Mouse (Mus musculus) olfactory bulb, adult 2 months (tissue): ENCODE measurements at regions not wholly inside any gene's neighbourhood (a gene's known extent, or its start where the extent isn't known, plus 50 kb on each side); places are given as distances from the start of the nearest gene placed in this dataset.

Experiments
- H3K27ac ChIP-seq: fragments of 200-500 bp; 2 replicates; pipeline ENCODE4 v1.5.1; 2012; ENCODE audit warnings: low read depth, low read length; ENCODE audit not compliant: insufficient read depth
- H3K4me1 ChIP-seq: fragments of 200-500 bp; 2 replicates; pipeline ENCODE4 v1.6.1; 2012; ENCODE audit warnings: low read length; ENCODE audit not compliant: control insufficient read depth, insufficient read depth
- H3K4me3 ChIP-seq: fragments of 200-500 bp; 2 replicates; pipeline ENCODE4 v1.5.1; 2012; ENCODE audit warnings: mild to moderate bottlenecking, low read depth, low read length, moderate library complexity; ENCODE audit not compliant: insufficient read depth
- CTCF ChIP-seq: fragments of 200-500 bp; IDR thresholded peaks from 2 replicates; pipeline ENCODE4 v1.5.1; 2012; ENCODE audit warnings: low read depth, mild to moderate bottlenecking, low read length, moderate library complexity; ENCODE audit not compliant: insufficient read depth
- POLR2A ChIP-seq: fragments of 200-500 bp; IDR thresholded peaks from 2 replicates; pipeline ENCODE4 v1.6.1; 2012; ENCODE audit warnings: mild to moderate bottlenecking, low read depth, low read length, moderate library complexity; ENCODE audit not compliant: insufficient read depth
- WGBS: fragments of 180-500 bp; shearing (Covaris S2); methylation state at CpG from one replicate; pipeline ENCODE4 v1.1.7; 2018; 5-methylcytosine and 5-hydroxymethylcytosine counted together

GRCm38 (mm10) chr9:6736411-6736810 is 447.8 kb downstream of the Dync2h1 start:
- 63% methylated on average over 1 of the region's 1 CpGs for WGBS
- Histone ChIP-seq H3K27ac (no peak overlapping the region), H3K4me3 (no peak overlapping the region), H3K4me1 (no peaks in the 10 kb centered on the region)
- TF ChIP-seq POLR2A (no peak), CTCF (no peak)

GRCm38 (mm10) chr9:6726411-6726810 is 456.8 kb upstream of the Ddi1 start:
- WGBS: 17% methylated on average over 1 of the region's 1 CpGs

GRCm38 (mm10) chr9:6677225-6677718 is 407.6 kb upstream of the Ddi1 start:
- H3K27ac ChIP-seq: no peak overlapping the region
- WGBS: 20% methylated on average over 3 of the region's 3 CpGs
- TF ChIP-seq POLR2A (no peak), CTCF (no peak)
- no peaks in the 10 kb centered on the region for H3K4me1 ChIP-seq
- no peak overlapping the region for H3K4me3 ChIP-seq

More at GRCm38 (mm10) chr9:6726411-6726810, 456.8 kb upstream of the Ddi1 start:
- H3K27ac ChIP-seq: no peak overlapping the region
- no peaks in the 10 kb centered on the region for H3K4me1 ChIP-seq
- no peak overlapping the region for H3K4me3 ChIP-seq
- no peak for TF ChIP-seq POLR2A
- no peak for TF ChIP-seq CTCF

GRCm38 (mm10) chr9:6668001-6668969 is 398.6 kb upstream of the Ddi1 start:
- WGBS: 26% methylated on average over 14 of the region's 14 CpGs
- TF ChIP-seq POLR2A: no peak
- TF ChIP-seq CTCF: peak; percentile 21; the same call in 1 of the 2 replicates
- Histone ChIP-seq H3K4me3 (no peak overlapping the region), H3K27ac (no peak overlapping the region; the same call in 1 of the 2 replicates), H3K4me1 (no peaks in the 10 kb centered on the region)

DNA sequence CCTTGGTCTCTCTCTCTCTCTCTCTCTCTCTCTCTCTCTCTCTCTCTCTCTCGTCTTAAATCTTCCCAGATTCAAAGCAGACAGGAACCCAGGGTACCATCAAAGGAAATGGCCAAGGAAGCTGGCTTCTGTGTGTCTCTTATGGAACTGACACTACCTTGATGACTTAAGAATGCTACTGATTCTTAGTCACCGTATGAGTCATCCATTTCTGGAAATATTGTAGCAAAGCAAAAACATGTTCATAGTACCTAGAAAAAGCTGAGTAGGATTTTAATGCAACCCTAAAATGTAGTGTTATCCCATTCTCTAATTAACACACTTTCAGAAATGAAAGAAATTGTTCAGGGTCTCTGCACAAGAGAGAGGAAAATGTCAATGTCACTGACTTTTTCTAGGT is 396.0 kb upstream of the Ddi1 start:
- Histone ChIP-seq H3K4me1 (no peaks in the 10 kb centered on the region), H3K4me3 (no peak overlapping the region), H3K27ac (no peak overlapping the region)
- 78% methylated on average over 2 of the region's 2 CpGs for WGBS
- TF ChIP-seq CTCF: no peak
- no peak for TF ChIP-seq POLR2A

DNA sequence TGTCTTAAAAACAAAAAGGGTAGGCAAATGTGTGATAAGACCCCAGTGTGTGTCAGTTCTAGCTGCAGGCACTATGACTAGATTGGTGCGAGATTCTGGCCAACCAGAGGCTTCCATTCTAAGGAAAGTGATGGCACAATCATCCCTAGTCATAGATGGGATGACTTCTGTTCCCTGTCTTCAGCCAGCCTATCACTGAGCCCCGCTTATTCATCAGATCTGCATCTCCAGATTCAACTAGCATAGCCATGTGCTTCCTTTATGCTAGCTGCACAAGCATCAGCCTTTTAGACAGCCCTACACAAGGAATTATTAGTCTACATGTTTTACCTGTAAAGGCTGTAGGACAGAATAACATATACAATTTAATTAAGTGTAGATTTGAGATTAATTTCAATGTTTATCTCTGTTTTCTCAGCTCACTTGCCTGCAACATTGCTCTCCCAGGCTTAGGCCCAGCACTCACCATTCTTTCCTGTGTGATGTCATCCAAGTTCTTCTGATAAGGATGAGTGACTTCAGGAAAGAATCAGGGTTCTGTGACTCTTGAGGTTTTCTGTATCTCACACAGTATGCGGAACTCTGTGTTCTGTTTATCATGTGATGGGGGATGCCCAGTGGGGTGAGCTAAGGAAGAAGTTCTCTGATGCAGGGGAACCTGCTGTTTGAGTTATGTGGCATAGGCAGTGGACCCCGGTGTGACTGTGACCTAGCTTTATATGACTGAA is 382.8 kb upstream of the Ddi1 start:
- TF ChIP-seq CTCF: no peak
- no peak for TF ChIP-seq POLR2A
- Histone ChIP-seq H3K4me1 (no peaks in the 10 kb centered on the region), H3K27ac (no peak overlapping the region), H3K4me3 (no peak overlapping the region)
- 86% methylated on average over 4 of the region's 4 CpGs for WGBS

DNA sequence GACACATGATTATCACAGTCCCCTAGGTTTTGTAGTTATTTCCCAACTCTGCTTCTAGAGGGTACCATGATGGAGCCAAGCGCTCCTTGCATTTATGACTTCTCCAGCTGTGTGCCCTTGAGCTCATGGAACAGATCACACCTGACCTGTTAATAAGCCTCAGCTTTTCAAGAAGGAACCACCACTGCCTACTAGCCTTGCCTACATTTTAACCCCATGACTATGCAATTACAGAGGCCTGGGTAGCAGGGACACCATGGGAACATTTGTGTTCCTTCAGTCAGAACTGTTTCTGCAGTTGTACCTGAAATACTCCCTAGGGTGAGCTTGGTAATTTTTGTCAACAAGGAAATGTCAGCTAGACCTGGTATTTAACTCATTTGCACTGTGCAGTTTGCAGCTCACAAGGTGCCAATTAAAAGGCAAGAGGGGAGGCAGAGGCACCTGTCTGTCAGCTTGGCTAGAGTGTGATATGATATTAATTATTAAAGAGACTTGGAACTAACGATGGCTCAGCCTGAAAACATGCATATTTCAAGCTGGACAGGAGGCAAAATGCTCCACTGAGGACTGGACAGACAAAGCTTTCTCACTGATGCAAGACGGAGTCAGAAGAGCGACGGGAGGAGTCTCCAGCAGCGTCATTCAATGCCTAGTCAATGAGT is 382.1 kb upstream of the Ddi1 start:
- 93% methylated on average over 6 of the region's 6 CpGs for WGBS
- H3K4me1 ChIP-seq: no peaks in the 10 kb centered on the region
- H3K4me3 ChIP-seq: no peak overlapping the region
- TF ChIP-seq CTCF (no peak), POLR2A (no peak)
- no peak overlapping the region for H3K27ac ChIP-seq

DNA sequence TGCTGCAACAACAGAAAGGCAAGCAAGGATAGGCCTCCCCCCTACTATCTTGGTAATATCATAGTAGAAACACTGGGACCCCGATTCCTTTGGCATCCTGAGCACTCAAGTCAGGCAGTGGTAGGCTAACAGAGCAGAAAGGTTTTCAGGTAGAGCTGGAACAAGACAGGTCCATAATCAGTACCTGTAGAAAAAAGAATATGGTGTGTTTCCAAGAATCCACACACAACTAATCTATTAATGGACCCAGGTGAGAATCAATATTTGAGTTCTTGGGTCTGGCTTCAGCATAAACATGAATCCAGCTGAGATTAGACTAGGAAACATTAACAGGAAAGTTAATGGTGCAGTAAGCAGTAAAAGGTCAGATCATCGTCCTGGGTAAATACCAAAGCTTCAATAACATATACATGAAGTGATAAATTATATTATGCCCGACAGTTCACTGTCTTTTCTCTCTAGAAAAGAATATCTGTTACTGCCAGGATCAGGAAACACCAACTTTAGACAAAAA is 376.2 kb upstream of the Ddi1 start:
- TF ChIP-seq CTCF (no peak), POLR2A (no peak)
- H3K4me1 ChIP-seq: no peaks in the 10 kb centered on the region
- no peak overlapping the region for H3K27ac ChIP-seq
- 87% methylated on average over 3 of the region's 3 CpGs for WGBS
- H3K4me3 ChIP-seq: no peak overlapping the region
